Mouse (Mus musculus): ENCODE data around the gene Morc1.

DNA sequence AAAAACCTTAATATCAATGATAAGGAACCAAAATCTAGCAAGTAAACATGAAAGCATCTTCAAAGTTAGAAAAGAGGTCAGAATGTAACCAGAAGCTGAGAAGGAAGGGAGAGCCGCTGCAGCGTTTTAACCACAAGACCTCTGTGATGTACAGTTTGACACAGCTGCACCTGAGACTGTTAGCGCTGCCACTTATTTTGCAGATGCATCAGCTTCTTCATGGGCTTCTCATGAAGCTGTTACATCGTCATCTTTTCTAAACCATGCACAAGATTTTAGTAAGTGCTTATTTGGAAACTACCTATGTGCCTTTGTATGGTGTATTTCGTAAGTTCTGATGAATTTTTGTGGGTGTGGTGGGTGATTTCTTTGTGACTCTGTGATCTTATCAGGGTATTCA, 163.4 kb downstream of the Morc1 start:
- TF ChIP-seq JUN (IDR thresholded peaks at IDR 0.05; ENCODE audit: insufficient read depth, low read depth, low read length) (no peak), POLR2A (IDR thresholded peaks at IDR 0.05; ENCODE audit: low read depth, low read length) (no peak), ZKSCAN1 (IDR thresholded peaks at IDR 0.05; ENCODE audit: borderline replicate concordance, low read depth, low read length) (no peak), CTCF (conservative IDR thresholded peaks at IDR 0.05 in 1 of 2, IDR thresholded peaks at IDR 0.05 in 1 of 2; ENCODE audit: low read depth in 2 of 2, low read length in 2 of 2) (no peak), POLR2AphosphoS2 (IDR thresholded peaks at IDR 0.05; ENCODE audit: low read depth, low read length) (no peak), EP300 (IDR thresholded peaks at IDR 0.05; ENCODE audit: low read length) (no peak), USF1 (IDR thresholded peaks at IDR 0.05; ENCODE audit: low read depth, low read length) (no peak), ETS1 (conservative IDR thresholded peaks at IDR 0.05; ENCODE audit: low read depth, low read length) (no peak), TBP (conservative IDR thresholded peaks at IDR 0.05; ENCODE audit: low read depth, low read length) (no peak), MYC (IDR thresholded peaks at IDR 0.05; ENCODE audit: low read depth, low read length) (no peak), E2F4 (IDR thresholded peaks at IDR 0.05; ENCODE audit: insufficient replicate concordance, low read depth, low read length) (no peak), JUND (conservative IDR thresholded peaks at IDR 0.05; ENCODE audit: low read depth, low read length) (no peak)
